Mouse (Mus musculus): ENCODE measurements at regions not wholly inside any gene's neighbourhood (a gene's known extent, or its start where the extent isn't known, plus 50 kb on each side); places are given as distances from the start of the nearest gene placed in this dataset.

DNA sequence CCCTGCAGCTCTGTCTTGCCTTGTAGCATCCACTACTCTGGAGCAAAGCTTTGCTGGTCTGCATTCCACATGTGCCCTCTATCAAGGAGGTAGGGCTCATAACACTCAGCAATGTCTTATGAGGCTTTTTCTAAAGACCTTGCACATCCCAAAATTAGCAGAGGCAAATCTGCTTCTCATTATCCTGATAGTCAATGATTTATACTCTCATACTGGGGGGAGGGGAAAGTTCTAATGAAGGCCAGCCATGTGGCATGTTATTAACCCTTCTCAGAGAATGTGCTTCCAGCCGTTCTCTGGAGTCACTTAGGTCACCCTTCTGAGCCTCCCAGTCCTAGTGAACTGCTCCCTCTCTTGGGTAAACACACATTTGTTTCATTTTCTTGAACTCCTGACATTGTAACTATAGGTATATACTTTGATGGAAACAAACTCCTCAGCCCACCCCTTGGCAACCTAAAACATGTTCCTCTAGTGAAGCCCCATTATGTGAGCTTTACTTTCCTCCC, 307.7 kb upstream of the Nt5c1b start:
- DNase-seq, result no peak
- intact Hi-C loops (cut with DNase I), result no loop called here

GRCm38 (mm10) chr12:10078341-10078740, 291.4 kb upstream of the Nt5c1b start:
- DNase-seq, result no peak
- intact Hi-C loops (cut with DNase I), result no loop called here

- no peak for DNase-seq
- intact Hi-C loops (cut with DNase I), result no loop called here
These were observed 290.3 kb upstream of the Nt5c1b start for GRCm38 (mm10) chr12:10079482-10079881.

DNA sequence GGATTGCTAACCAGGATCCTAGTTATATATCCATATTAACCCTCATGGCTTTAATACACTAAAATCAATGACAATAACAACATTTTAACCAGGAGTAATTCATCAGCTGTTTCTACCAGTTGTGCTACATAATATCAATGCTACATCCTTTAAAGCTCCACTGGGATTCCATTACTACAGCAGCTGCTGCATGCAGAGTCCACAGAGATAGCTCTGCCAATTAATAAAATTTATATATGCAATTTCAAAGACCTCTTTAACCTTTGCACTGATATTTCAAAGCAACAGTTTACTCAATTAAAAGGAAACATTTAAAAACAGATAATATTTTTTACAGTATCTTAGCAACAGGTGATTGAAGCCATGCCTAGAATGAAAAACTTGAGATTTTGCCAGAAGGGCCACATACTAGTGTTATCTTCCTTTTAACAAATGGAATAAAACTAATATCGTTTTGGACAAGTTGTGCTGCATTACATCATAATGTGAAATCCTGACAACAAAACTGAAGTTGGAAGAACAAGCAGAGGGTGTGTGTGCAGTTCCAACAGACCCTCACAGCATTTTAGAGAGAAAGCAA, 256.8 kb upstream of the Nt5c1b start:
- no peak for DNase-seq
- intact Hi-C loops (cut with DNase I), result no loop called here

- intact Hi-C loops (cut with DNase I), result no loop called here
- no peak for DNase-seq
These were observed 247.7 kb upstream of the Nt5c1b start for GRCm38 (mm10) chr12:10122102-10122501.

GRCm38 (mm10) chr12:10127995-10128573, 241.7 kb upstream of the Nt5c1b start:
- no peak for DNase-seq
- intact Hi-C loops (cut with DNase I), result no loop called here

DNA sequence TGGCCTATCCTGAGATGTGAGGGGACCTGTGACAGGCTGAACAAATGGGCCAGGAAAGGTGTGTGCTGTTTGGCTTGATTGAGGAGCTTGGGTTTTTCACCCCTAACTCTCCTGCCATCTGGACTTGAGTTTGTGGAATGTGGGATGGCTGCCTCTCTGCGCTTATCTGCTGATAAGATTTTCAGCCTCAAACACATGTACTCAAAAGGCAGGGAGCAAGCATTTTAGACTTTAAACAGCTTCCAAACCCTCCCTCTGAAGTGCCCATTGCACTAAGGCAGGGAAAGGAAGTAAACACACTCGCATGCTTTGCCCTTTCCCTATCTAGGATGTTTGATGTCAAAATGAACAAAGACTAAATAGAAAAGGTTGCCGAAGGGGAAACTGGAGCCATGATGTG, 235.6 kb upstream of the Nt5c1b start:
- DNase-seq, result no peak

GRCm38 (mm10) chr12:10135915-10136314, 233.9 kb upstream of the Nt5c1b start:
- no peak for DNase-seq
- intact Hi-C loops (cut with DNase I), result no loop called here

More for the DNA sequence above, 235.6 kb upstream of the Nt5c1b start:
- intact Hi-C loops (cut with DNase I), result no loop called here

DNA sequence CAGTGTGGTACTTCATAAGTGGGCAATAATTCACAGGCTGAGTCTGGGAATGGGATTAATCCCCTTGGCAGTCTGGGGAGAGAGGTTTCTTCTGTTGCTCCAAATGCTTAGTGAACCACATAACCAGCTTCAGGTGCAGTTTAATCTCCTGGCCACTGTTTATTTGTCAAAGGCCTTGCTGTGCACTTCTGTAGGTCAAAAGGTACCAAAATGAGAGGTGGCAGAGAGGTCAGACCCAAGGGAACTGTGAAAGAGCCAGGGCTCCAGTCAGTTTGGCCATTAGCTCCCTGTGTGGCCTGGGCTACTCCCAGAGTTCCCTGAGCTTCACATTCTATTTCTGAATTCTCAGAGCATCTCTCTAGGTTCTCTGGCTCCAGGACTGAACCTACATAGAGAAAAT, 229.6 kb upstream of the Nt5c1b start:
- DNase-seq, result no peak
- intact Hi-C loops (cut with DNase I), result no loop called here

- intact Hi-C loops (cut with DNase I), result no loop called here
- no peak for DNase-seq
These were observed 208.9 kb upstream of the Nt5c1b start for GRCm38 (mm10) chr12:10160837-10161236.

GRCm38 (mm10) chr12:10168042-10168441, 201.7 kb upstream of the Nt5c1b start:
- no peak for DNase-seq
- intact Hi-C loops (cut with DNase I), result no loop called here

GRCm38 (mm10) chr12:10168581-10168980, 201.2 kb upstream of the Nt5c1b start:
- no peak for DNase-seq
- intact Hi-C loops (cut with DNase I), result no loop called here

- no peak for DNase-seq
- intact Hi-C loops (cut with DNase I), result no loop called here
These were observed 191.1 kb upstream of the Nt5c1b start for GRCm38 (mm10) chr12:10178718-10179117.

DNA sequence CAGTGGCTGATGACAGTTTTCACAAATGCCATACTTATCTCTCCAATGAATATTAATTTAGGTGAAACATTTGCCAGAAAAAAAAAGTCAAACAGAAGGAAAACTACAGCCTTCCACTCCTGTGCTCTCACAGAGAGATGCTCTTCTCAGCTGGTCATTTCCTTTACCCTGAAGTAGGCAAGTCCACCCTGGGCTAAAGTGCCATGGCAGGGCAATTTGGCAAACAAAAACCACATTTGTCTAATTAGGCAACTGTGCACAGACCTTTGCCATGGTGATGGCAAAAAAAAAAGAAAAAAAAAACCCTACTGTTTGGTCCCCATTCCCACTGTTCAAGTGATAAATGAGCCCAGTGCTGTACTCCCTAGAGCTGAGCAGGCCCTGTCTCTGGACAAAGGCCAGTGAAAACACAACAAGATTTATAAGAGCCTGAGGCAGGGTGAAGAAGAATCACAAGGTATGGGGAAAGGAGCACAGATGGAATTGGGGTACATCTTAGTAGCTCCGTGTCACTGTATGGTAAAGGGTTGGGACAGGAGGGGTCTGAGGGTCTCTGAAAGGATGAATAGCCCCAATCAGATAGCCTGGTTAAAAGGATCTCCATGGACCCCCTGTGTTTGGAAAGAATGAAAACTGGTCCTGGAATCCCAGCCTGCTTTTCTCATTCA, 190.5 kb upstream of the Nt5c1b start:
- intact Hi-C loops (cut with DNase I), result no loop called here
- no peak for DNase-seq

DNA sequence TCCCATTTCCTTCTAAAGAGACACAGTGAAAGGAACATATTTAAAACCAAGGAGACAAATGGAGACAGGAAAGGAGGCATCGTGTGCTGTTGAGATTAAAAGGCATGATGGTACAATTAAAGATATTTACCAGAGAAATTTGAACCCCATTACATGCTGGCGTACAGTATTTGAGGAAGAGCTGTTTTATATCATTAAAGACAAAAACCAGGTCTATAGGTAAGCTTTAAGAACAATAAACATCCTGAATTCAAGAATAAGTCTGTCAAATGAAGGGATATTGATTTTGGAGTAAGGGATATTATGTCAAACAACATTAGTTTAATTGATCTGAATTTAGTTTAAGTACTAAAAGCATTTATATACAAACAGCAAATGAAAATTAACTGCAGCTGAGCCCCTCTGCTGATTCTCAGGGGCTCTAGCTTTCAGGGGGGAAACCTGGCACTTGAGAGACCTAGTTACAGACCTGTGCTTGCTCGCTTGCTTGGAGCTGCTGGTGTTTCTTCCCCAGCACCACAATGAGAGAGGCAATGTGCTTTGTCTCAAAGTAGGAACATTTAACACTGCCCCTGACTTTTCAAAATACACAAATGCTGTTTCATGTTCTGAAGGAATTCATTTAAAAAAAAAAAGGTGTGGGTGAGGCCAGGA, 189.8 kb upstream of the Nt5c1b start:
- DNase-seq, result no peak
- intact Hi-C loops (cut with DNase I), result no loop called here

DNA sequence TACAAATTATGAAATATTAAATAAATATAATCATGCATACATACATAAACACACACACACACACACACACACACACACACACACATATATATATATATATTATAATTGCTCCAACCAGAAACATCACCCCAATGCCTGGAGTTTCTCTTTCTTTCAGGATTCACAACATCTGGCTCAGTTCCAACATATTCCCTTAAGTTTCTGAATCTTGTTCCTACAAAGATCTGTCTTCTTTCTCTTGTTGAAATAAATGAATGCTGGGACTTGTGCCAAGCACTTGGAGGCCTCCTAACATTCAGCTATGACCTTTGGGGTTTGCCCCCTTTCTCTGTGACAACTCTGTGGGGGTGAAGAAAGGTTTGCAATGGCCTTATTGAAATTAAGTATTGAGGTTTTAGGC, 187.2 kb upstream of the Nt5c1b start:
- intact Hi-C loops (cut with DNase I), result no loop called here
- no peak for DNase-seq

DNA sequence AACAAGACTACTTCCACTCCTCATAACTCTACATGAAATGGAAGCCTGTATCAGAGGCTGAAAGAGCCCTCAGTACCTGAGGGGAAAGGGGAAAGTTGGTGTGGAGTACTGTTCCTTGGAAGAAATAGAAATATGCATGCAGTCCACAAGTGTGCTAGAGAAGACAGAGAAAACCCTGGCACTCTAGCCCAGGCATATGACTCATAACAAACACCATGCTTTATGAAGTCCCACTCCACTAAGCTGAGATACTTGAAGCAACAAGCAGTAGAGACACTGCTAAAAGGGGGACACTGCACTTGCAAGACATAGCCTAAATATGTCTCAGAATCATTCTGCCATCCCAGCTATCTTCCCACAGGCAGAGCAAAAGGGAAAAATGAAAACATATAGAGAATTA, 183.2 kb upstream of the Nt5c1b start:
- no peak for DNase-seq
- intact Hi-C loops (cut with DNase I), result no loop called here

DNA sequence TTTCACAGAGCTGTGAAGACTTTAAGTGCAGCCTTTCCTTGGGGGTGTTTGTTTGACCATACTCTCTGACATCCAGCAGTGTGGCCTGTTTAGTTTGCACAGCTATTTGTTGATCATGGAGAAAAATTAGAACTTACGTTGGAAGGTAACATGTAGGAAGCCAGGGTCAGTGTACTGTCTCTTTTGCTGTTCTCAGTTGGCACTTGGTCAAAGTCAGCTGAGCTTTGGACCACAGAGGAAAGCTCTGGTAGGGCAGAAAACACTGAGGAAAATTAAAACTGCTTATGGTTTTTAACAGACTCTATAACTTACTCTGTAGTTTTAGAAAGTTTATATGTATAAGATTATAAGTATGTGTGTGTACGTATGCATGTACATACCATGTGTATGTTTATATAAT, 180.0 kb upstream of the Nt5c1b start:
- DNase-seq, result no peak
- intact Hi-C loops (cut with DNase I), result no loop called here

GRCm38 (mm10) chr12:10197906-10198460, 171.8 kb upstream of the Nt5c1b start:
- DNase-seq, result no peak
- intact Hi-C loops (cut with DNase I), result no loop called here

GRCm38 (mm10) chr12:10209841-10210240, 159.9 kb upstream of the Nt5c1b start:
- DNase-seq, result no peak
- intact Hi-C loops (cut with DNase I), result no loop called here

DNA sequence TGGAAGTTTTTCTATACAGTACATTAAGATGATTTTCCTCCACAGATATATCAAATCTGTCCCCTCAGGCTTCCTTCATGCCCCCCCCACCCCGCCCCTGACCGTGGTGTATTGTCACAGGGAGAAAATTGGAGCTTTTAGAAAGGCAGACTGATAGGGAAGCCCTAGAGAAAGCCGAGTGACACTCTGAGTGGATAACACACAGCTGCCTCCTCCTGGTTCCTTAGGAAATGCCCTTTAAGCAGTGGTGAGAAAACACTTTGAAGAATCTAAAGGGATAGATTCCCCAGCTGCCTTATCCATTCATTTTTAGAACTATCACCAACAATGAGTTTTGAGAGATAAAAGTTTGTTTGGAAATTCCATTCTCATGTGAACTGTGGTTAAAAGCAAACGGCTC, 147.0 kb upstream of the Nt5c1b start:
- no peak for DNase-seq
- intact Hi-C loops (cut with DNase I), result loop anchor here (5.0 to 10.0 kb wide), 2 partner anchors 651 to 1168 kb away; partner anchors contain the start of gene Osr1

Data from left cerebral cortex, postnatal 4 days (tissue).